Mouse (Mus musculus) right cerebral cortex, adult 18-20 months (tissue): ENCODE results near the gene Klk1b24.
"Not testable (repeated sequence)": the region's sequence is repeated elsewhere in the genome, so short reads cannot be mapped to it uniquely, and the experiment has no call there.

Source experiments
- DNase-seq: peaks from one replicate; pipeline ENCODE4 v3.0.0; 2022; ENCODE audit warnings: mixed read lengths

The Klk1b24 gene

DNA sequence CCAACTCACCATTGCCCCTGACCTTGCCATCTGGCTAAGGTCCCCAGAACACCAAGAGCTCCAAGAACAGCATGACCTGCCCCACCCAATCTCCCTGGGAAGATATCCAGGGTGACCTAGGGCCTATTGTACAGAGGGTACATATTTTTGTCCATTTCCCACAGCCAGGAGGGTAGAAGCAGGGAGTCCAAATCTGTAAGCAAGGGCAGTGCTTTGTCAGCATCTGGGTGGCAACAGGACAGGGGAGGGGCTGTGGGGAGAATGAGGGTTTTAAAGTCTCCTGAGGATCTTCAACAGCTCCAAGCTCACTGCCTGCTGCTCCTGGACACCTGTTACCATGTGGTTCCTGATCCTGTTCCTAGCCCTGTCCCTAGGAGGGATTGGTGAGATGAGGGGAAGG lies at the start of gene Klk1b24:
Gene Klk1b24 (plus strand): TSS at position 301 of the 400 bp plus-strand sequence.
- not testable (repeated sequence) for DNase-seq

DNA sequence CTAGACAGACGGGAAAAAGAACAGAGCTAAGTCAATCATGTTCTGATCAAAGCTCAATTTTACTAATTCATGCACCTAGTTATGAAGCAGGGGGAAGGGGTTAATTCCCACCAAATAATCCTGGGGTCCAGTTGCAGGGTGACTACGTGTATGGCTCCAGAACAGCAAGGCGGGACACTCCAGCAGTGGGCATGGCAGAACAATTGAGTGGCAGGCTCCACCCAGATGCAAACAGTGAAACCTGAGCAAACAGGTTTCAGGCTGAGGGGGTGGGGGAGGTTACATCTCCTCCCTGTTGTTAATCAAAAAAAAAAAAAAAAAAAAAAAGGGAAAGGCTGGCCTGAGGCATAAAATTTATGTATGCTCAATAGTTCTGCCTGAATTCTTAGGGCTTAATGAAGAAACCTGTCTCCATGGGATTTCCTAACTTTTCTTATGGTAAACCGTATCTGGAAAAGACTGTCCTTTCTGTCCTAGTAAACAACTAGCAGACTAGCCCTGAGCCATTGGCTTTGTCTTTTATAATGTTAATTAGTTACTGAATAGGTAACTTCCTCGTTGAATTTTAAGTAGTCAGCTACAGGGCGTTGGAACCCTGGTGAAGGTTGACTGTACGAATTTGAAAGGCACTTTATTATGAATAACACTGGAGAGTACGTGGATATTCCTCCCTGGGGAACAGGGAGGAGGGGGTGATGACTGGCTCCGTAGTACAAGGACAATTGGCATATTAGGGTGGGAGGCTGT lies 8.6 kb upstream of the Klk1b24 start:
- no peak for DNase-seq

DNA sequence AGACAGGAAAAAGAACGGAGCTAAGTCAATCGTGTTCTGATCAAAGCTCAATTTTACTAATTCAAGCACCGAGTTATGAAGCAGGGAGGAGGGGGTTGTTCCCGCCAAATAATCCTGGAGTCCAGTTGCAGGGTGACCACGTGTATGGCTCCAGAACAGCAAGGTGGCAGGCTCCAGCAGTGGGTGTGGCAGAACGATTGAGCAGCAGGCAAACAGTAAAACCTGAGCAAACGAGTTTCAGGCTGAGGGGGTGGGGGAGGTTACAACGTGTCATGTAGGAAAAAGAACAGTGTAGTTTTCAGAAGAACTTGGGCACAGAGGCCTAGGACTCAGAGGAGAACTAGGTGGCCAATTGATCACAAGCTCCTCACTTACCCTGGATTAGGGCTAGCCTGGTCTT lies 1.5 kb upstream of the Klk1b24 start:
- DNase-seq, result not testable (repeated sequence)

DNA sequence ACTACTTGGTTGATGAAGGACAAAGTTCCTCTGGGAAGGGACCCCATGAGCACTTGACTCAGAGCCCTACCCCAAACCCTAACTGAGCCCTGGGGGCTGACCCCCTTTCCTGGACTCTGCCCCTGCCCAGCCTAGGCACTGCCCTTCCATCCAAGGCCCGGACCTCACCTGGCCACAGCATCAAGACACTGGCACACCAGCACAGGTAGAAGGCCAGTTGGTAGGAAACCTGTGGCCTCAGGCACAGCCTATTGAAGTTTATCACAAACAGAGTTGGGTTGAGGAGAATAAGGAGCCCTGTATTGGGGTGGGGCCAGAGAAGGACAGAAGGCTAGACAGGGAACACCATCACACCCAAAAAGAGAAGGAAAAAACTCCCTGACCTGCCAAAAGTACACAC lies 5.4 kb downstream of the Klk1b24 start:
- DNase-seq, result not testable (repeated sequence)

DNA sequence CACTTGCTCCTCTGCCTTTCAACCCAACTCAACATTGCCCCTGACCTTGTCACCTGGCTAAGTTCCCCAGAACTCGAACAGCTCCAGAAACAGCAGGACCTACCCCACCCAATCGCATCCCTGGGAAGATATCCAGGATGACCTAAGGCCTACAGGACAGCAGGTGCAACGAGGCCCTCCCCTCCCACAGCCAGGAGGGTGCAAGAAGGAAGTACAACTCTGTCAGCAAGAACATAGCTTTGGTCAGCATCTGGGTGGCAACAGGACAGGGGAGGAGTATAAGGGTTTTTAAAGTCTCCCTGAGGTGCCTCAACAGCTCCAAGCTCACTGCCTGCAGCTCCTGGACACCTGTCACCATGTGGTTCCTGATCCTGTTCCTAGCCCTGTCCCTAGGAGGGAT lies 9.9 kb downstream of the Klk1b24 start, which contains the start of gene Klk1b3:
Gene Klk1b3 (plus strand): TSS at position 301 of the 400 bp plus-strand sequence.
- DNase-seq, result no peak

DNA sequence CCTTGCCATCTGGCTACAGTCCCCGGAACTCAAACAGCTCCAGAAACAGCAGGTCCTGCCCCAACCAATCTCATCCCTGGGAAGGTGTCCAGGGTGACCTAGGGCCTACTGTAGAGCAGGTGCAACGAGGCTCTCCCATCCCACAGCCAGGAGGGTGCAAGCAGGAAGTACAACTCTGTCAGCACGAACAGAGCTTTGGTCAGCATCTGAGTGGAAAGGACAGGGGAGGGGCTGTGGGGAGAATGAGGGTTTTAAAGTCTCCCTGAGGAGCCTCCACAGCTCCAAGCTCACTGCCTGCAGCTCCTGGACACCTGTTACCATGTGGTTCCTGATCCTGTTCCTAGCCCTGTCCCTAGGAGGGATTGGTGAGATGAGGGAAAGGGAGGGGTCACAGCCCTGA lies 19.1 kb downstream of the Klk1b24 start, which contains the start of gene Klk1b4:
Gene Klk1b4 (plus strand): TSS at position 301 of the 400 bp plus-strand sequence.
- DNase-seq, result not testable (repeated sequence)

DNA sequence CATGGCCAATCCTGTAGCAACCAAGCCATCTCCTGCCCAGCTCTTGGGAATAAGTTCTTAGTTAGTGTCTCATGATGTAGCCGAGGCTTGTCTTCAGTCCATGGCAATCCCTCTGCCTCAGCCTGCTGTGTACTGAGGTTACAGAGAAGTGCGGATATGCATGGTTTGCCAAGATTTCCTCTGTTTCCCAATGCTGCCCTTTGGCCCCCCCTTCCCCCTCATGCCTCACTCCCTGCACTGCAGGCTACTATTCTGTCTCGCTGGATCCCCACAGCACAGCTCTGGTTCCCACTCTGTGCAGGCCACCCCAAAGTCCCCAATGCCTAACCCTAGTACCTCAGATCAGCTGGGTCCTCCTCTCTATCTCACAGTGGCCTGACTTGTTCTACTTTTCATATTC lies 20.3 kb downstream of the Klk1b24 start:
- DNase-seq, result no peak

DNA sequence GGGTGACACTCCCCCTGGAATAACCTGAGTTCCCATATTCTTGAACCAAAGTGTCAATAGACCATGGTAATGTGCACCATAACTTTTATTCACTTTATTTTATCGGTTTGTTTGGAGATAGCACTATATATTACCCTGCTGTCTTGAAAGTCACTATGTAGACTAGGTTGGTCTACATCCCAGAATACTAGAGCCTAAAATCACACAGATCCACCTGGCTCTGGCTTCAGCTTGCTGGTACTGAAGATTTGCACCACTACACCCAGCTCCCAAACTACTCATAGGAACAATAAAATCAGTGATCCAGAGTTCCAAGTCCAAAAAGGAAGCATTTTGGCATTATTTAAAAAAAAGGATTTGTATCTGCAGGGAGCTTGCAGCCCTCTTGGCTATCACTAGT lies 27.6 kb downstream of the Klk1b24 start, which contains the start of gene Klk1b5:
Gene Klk1b5 (plus strand): TSS at position 301 of the 400 bp plus-strand sequence.
- no peak for DNase-seq

DNA sequence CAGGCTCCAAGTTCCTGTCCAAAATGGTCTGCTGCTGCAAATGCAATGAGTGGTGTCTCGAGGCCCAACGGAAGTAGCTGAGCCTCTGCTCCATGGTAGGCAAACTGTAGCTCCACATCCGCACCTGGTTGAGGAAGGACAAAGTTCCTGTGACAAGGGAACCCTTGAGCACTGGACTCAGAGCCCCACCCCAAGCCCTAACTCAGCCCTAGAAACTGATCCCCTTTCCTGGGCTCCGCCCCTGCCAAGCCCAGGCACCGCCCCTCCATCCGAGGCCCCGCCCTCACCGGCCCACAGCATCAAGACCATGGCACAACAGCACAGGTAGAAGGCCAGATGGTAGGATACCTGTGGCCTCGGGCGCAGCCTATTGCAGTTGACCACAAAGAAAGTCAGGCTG lies 33.6 kb downstream of the Klk1b24 start:
- not testable (repeated sequence) for DNase-seq

DNA sequence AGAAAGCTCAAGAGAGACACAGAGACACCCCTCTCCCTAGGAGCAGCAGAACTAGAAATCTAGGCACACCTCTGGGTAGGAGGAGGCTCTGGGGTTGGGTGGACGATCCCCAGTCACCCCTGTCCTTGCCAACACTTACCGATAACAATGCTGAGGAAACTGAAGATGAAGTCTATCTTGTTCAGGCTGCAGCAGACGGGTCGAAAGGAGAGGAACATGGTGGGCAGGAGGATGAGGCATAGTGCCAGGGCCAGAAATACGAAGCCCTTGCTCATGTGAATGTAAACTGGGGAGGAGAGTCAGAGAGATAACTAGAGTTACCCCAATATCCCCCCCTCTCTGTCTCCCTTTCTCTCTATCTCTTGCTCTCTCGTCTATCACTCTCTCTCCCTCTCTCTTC lies 34.3 kb downstream of the Klk1b24 start:
- DNase-seq, result not testable (repeated sequence)

DNA sequence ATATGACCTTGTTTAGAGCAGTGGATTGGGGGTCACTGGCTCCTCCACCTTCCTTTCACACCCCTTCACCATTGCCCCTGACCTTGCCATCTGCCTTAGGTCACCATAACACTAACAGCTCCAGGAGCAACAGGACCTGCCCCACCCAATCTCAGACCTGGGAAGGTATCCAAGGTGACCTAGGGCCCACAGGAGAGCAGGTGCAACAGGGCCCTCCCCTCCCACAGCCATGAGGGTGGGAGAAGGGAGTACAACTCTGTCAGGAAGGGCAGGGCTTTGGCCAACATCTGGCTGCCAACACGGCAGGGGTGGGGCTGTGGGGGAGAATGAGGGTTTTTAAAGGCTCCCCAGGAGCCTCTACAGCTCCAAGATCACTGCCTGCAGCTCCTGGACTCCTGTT lies 37.0 kb downstream of the Klk1b24 start, which contains the start of gene Klk1:
Gene Klk1 (plus strand): TSS at position 285 of the 400 bp plus-strand sequence.
- DNase-seq, result no peak

DNA sequence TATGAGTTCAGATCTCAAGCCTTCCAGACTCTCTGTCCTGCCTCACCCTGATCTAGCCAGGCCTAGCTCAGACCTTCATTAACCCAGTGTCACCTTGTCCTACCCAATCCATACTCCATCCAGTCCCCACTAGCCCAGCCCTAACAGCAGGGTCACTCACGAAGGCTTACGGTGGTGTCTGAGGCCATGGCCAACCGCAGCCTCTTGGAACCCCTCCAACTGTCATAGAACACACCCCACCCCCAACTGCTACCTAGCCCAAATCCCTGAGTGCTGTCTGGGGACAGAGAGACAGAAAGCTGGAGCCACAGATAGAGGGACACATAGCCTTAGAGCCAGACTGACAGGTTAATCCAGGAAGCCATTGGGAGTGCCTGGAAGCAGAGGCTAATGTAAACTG lies 47.9 kb downstream of the Klk1b24 start, which contains the start of gene Gm36864:
Gene Gm36864 (plus strand): TSS at position 269 of the 400 bp plus-strand sequence.
- no peak for DNase-seq

DNA sequence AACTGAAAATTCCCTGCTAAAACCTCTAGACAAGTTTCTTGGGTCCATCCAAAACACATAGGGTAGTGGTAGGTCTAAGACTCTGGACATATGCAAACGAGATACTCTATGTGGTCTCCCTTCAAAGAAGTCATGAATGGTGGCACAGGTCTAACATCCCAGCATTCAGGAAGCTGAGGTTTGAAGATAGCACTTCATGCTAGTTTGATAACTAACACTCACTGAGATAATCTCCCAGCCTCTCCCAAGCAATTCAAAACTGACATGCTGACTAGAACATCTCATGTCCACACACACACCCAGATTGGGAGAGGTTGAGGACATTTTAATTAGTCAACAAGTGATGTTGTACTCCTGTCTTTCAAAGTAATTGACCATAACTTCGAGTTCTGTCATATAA lies 51.9 kb downstream of the Klk1b24 start:
- DNase-seq, result no peak

DNA sequence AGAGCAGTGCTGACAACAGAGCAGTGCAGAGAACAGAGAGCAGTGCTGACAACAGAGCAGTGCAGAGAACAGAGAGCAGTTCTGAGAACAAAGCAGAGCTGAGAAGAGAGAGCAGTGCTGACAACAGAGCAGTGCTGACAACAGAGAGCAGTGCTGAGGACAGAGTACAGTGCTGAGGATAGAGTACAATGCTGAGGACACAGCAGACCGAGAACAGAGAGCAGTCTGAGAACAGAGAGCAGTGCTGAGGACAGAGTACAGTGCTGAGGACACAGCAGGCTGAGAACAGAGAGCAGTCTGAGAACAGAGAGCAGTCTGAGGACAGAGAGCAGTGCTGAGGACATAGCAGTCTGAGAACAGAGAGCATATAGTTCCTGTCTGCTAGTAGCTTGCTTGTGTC lies 52.7 kb downstream of the Klk1b24 start:
- no peak for DNase-seq

DNA sequence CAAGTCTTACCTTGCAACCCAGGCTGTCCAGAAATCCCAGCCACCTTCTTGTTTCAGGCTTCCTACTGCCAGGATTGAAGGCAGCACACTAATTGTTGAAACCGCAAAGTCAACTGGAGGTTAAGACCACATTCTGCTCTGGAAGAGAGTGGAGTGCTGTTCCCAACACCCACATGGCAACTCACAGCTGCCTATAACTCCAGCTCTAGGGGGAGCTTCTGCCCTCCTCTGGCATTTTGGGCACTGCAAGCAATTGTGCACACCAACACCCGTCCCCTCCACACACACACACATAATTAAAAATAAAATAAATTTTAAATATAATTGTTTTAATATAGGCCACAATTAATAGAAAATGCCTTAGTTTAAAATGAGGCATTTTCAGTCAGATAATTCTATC lies 53.1 kb downstream of the Klk1b24 start:
- no peak for DNase-seq
